Mouse (Mus musculus) forebrain, embryonic 16.5 days (tissue): ENCODE measurements around the gene Preb. TPM values are rescaled to one million over a fixed set of nuclear protein-coding genes. Genes with fewer than 3 reads are reported as not detected.

Experiments
- ATAC-seq: fragments of 200-750 bp; cut with Nextera tagmentation; 2 replicates; pipeline ENCODE4 v1.8.0; 2017; ENCODE audit warnings: mild to moderate bottlenecking, moderate library complexity
- H3K27ac ChIP-seq: fragments of 300-500 bp; sonication (generic); 2 replicates; pipeline ENCODE4 v1.5.1; 2014; ENCODE audit warnings: low read length, control low read depth
- H3K27me3 ChIP-seq: fragments of 300-500 bp; sonication (generic); replicated peaks from 2 replicates; pipeline ENCODE4 v1.6.1; 2014; ENCODE audit warnings: low read length; ENCODE audit not compliant: control insufficient read depth, insufficient read depth
- H3K36me3 ChIP-seq: fragments of 300-500 bp; sonication (generic); 2 replicates; pipeline ENCODE4 v1.6.1; 2014; ENCODE audit not compliant: control insufficient read depth, insufficient read depth
- H3K4me1 ChIP-seq: fragments of 300-500 bp; sonication (generic); replicated peaks from 2 replicates; pipeline ENCODE4 v1.6.1; 2014; ENCODE audit warnings: low read length; ENCODE audit not compliant: control insufficient read depth, insufficient read depth
- H3K4me2 ChIP-seq: fragments of 300-500 bp; sonication (generic); 2 replicates; pipeline ENCODE4 v1.6.1; 2014; ENCODE audit warnings: mild to moderate bottlenecking, low read length, control low read depth
- H3K4me3 ChIP-seq: fragments of 300-500 bp; sonication (generic); replicated peaks from 2 replicates; pipeline ENCODE4 v1.5.1; 2014; ENCODE audit warnings: mild to moderate bottlenecking, low read length, control low read depth
- H3K9ac ChIP-seq: fragments of 300-500 bp; sonication (generic); replicated peaks from 2 replicates; pipeline ENCODE4 v1.6.1; 2014; ENCODE audit warnings: low read depth, low read length, control low read depth
- H3K9me3 ChIP-seq: fragments of 300-500 bp; sonication (generic); 2 replicates; pipeline ENCODE4 v1.6.1; 2016; ENCODE audit warnings: low read length; ENCODE audit not compliant: control insufficient read depth
- WGBS: fragments of 180-500 bp; shearing (Covaris S2); extraction: QIAGEN DNeasy Blood & Tissue Kit; methylation state at CpG from one replicate; pipeline ENCODE4 v1.1.7; 2014; 5-methylcytosine and 5-hydroxymethylcytosine counted together
- polyA plus RNA-seq: library from polyadenylated mRNA; unstranded; fragments of >200 nt; fragmentation: Nextera tagmentation; extraction: Ambion mirVana; gene quantifications from 2 replicates; pipeline ENCODE4 v1.2.1, GENCODE M21; 2015

The Preb gene
- polyA plus RNA-seq, 1 experiment from 2014 or later = 135 TPM

DNA sequence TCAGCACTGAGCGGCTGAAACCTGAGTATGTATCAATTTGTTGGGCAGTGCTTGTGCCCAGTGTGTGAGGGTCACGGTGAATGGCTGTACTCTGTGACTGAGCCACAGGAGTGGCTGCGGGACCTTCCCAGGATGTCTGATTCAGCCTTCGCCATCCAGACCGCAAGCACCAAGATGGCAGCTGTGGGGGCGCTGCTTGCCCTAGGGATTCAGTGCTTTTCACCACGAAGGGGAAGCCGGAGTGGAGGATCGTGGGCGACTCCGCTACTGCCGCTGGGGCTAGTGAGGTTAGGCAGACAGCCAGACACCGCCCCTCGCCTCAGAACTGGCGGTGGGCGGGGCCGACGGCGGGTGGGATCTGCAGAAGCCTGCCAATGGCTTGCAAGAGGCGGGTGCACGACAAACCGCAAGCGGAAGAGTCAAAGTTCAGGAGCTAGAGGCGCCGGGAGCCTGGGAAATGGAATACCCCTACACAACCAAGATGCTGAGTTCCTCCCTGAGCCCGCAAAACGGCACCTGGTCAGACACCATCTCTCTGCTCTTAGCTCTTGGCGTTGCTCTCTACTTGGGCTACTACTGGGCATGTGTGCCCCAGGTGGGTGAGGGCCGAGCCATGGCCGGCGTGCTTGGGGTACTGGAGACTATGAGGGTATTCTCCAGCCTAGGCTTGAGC lies 10.4 kb downstream of the Preb start:
- peak overlapping the region; percentile 52 for H3K4me3 ChIP-seq
- peak overlapping the region; percentile 78 for H3K4me2 ChIP-seq
- no peaks in the 10 kb centered on the region for H3K27me3 ChIP-seq
- peaks cover 15% of the 10 kb centered on the region for H3K4me1 ChIP-seq
- peaks cover 16% of the 10 kb centered on the region for H3K36me3 ChIP-seq
- H3K9ac ChIP-seq = peak overlapping the region; percentile 58
- under 1% methylated on average over 31 of the region's 31 CpGs for WGBS
- ATAC-seq = peak; percentile 84
- H3K9me3 ChIP-seq = no peaks in the 10 kb centered on the region
- H3K27ac ChIP-seq = peak overlapping the region; percentile 34; the same call in 1 of the 2 replicates

DNA sequence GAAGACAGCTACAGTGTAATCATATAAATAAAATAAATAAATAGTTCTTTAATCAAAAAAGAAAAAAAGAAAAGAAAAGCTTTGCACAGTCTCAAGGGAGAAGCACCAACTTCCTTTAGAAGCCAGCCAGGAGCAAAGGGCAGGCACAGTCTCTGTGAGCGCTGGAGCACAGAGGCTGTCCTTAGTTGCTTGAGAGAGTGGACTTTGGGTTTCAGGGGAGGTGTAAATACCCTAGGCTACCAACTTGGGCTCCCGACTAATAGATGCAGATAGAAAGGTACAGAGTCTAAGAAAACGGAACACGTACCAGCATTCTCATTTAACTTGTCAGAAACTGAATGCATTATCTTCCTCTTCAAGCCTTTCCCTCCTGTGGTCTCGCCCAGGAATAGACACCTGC lies 11.5 kb downstream of the Preb start:
- H3K4me3 ChIP-seq = no peak overlapping the region
- WGBS = 76% methylated on average over 5 of the region's 5 CpGs
- H3K4me1 ChIP-seq = peaks cover 15% of the 10 kb centered on the region
- peaks cover 4% of the 10 kb centered on the region; the same call in 1 of the 2 replicates for H3K36me3 ChIP-seq
- no peak overlapping the region for H3K27ac ChIP-seq
- no peak overlapping the region for H3K9ac ChIP-seq
- no peak overlapping the region for H3K4me2 ChIP-seq
- H3K9me3 ChIP-seq = no peaks in the 10 kb centered on the region
- no peak for ATAC-seq
- H3K27me3 ChIP-seq = no peaks in the 10 kb centered on the region

DNA sequence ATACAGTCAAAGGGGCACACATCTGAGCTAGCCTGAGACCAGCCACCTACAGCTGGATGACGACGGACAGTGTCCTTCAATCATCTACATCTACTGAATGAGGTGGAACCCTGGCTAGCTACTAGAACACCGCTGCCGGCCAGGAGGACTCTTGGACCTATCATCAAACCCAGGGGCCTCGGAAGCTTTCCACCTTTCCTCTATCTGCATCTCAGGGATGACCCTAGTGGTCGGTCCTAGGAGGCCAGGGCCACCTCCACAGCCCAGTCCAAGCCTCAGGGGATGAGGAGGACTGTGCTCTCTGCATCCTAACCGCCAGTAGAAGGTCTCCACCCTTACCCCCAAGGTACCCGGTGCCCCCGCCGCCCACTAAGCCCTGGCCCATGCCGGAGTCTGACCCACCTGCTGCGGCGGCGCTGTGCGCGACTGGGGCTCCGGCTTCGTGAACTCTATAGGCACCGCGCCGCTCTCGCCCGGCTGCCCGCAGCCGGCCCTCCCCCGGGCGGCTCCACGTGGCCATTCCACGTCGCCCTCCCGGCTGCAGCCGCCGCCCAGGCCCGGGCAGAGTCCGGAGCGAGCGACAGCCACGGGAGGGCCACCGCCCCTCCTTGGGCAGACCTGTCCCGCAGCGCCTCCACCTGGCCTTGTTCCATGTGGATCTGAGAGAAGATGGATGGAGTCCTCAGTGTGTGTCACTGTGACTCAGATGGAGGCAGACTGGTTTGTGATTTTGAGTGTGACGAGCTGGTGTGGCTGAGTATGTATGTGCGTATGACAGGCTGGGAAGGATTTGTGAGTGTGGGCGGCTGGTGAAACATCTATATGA lies 15.0 kb downstream of the Preb start, which contains the start of gene Cgref1:
Cgref1 (minus strand) TSS at position 636 of the 826 bp plus-strand sequence.
- Histone ChIP-seq H3K4me3 (peak within 1 kb of the TSS; percentile 51), H3K27ac (no peak within 1 kb of the TSS), H3K27me3 (no peaks in the 10 kb centered on the region), H3K9me3 (no peaks in the 10 kb centered on the region), H3K9ac (peak within 1 kb of the TSS; percentile 67), H3K4me1 (peaks cover 11% of the 10 kb centered on the region), H3K36me3 (no peaks in the 10 kb centered on the region), H3K4me2 (peak within 1 kb of the TSS; percentile 70)
- 4% methylated on average over 42 of the region's 44 CpGs for WGBS
- peak; percentile 61 for ATAC-seq

DNA sequence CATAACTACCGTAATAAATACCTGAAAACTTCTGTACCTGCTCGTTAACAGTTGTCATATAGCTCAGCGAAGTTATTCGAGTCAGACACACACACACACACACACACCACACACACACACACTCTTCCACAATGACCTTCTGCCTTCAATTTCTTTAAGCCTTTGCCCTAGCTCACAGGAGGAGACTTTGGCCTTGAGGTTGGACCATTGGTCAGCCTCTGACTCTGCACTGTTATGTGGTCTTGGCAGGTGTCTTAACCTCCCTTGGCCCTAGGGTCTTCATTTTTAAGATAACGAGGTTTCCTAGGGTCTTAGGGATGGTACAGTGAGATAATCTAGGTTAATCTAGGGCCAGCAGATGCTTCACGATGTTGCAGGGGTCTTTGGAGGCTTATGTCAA lies 15.8 kb downstream of the Preb start:
- 84% methylated on average over 6 of the region's 6 CpGs for WGBS
- no peaks in the 10 kb centered on the region for H3K36me3 ChIP-seq
- no peaks in the 10 kb centered on the region for H3K27me3 ChIP-seq
- 0 out of 2 replicates have a peak overlapping the region, but pooled peaks have one; percentile 70 for H3K4me2 ChIP-seq
- no peak for ATAC-seq
- no peaks in the 10 kb centered on the region for H3K9me3 ChIP-seq
- H3K27ac ChIP-seq = no peak overlapping the region
- peaks cover 6% of the 10 kb centered on the region; the same call in 1 of the 2 replicates for H3K4me1 ChIP-seq
- no peak overlapping the region for H3K9ac ChIP-seq
- H3K4me3 ChIP-seq = no peak overlapping the region

DNA sequence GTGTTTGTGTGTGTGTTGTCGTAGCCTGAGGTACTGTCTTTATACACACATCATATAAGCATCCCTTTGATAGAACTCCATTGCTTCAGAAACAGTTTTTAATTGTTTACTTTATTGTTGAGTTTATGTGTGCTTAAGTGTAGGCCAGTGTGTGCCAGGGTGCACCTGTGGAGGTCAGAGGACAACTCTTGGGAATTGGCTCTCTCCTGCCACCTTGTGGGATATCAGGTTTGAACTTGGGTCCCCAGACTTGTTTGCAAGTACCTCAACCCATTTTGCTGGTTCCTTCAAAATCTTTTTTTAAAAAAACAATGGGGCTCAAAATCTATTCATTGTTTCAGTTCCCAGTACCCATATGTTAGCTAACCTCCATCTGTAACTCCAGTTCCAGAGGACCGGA lies 17.2 kb downstream of the Preb start:
- Histone ChIP-seq H3K27ac (no peak overlapping the region), H3K9me3 (no peaks in the 10 kb centered on the region), H3K4me2 (no peak overlapping the region), H3K27me3 (no peaks in the 10 kb centered on the region), H3K4me1 (0 out of 2 replicates have a peak, but pooled peaks cover 5% of the 10 kb centered on the region), H3K4me3 (no peak overlapping the region), H3K36me3 (no peaks in the 10 kb centered on the region), H3K9ac (no peak overlapping the region)
- 94% methylated on average over 2 of the region's 2 CpGs for WGBS
- no peak for ATAC-seq

DNA sequence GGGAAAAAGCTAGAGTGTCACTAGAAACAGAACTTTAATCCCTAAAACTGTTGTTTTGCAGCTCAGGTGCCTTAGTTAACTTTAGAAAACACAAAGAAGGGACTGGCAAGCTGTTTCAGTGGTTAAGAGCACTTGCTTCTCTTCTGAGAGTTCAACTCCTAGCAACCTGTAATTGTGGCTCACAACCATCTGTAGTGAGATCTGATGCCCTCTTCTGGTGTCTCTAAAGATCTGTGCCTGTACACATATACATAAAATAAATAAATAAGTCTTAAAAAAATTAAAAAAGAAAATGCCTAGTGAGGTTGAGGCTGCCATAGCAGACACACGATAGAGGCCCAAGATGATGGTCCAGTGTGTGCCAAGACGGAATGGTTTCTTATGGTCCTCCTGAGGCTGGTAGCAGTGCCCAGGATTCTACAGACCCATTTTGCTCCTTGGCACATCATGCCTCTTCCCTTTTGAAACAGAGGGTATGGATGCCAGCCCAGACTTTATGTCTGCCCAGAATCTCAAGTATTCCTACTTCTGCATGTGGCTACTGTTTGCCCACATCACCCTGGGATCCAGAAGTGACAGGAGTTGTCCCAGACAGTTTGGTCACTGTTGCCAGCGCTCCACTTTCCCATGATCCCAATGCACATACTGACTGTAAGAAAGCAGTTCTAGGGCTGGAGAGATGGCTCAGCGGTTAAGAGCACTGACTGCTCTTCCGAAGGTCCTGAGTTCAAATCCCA lies 25.3 kb downstream of the Preb start:
- ATAC-seq = no peak
- H3K4me1 ChIP-seq = no peaks in the 10 kb centered on the region
- WGBS = 93% methylated on average over 5 of the region's 5 CpGs
- H3K4me3 ChIP-seq = no peak overlapping the region
- H3K27ac ChIP-seq = no peak overlapping the region
- no peaks in the 10 kb centered on the region for H3K36me3 ChIP-seq
- no peak overlapping the region for H3K4me2 ChIP-seq
- no peaks in the 10 kb centered on the region for H3K9me3 ChIP-seq
- no peak overlapping the region for H3K9ac ChIP-seq
- H3K27me3 ChIP-seq = no peaks in the 10 kb centered on the region

DNA sequence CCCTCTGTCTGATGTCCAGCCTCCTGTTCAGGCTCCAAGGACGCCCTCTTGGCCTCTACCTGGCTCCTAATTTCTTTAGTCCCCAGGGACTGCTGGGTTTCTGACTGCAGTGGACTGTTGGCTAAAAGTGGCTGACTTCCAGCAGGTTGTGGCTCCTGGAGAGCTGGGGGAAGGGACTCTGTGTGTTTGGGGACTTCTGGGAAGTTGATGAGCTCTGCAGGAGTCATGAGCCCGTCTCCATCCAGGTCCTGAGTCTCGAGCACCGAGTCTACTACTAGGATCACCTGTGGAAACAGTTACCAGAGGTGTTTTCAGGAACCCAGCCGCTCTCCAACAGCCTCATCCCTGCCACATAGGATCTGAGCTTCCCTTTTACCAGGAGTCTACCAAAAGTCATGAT lies 26.5 kb downstream of the Preb start:
- Histone ChIP-seq H3K36me3 (no peaks in the 10 kb centered on the region), H3K9me3 (no peaks in the 10 kb centered on the region), H3K4me1 (no peaks in the 10 kb centered on the region), H3K27ac (no peak overlapping the region), H3K4me3 (no peak overlapping the region), H3K27me3 (no peaks in the 10 kb centered on the region), H3K4me2 (no peak overlapping the region), H3K9ac (no peak overlapping the region)
- ATAC-seq = no peak
- WGBS = 78% methylated on average over 5 of the region's 5 CpGs

DNA sequence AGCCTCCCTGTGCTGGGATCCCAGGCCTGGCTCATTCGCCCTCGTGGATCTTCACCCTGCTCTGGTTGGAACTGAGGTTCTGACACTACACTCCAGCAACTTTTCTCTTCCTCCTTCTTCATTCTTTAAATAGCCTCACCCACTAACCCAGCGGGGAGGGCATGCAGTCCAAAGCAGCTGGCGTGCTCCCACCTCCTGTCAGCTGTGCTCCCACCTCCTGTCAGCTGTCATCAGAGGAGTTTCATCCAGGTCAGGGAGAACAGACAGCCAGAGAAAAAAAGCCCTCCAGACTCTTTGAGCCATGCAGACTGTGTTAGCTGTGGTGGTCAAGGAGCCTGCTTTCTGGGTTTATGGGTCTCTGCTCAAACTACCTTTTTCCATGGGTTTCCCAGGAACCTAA lies 28.8 kb downstream of the Preb start:
- no peak for ATAC-seq

DNA sequence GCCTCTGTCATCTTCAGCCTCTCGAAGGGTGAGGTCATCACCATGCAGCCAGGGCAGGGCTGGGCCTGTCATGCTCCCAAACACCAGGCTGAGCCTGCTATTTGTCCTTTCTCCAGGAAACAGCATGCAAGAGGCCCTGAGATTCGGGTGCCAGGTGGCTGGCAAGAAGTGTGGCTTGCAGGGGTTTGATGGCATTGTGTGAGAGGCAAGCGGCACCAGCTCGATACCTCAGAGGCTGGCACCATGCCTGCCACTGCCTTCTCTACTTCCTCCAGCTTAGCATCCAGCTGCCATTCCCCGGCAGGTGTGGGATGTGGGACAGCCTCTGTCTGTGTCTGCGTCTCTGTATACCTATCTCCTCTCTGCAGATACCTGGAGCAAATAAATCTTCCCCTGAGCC lies 29.3 kb downstream of the Preb start:
- H3K36me3 ChIP-seq = no peaks in the 10 kb centered on the region
- no peaks in the 10 kb centered on the region for H3K27me3 ChIP-seq
- H3K4me3 ChIP-seq = no peak overlapping the region
- H3K9ac ChIP-seq = no peak overlapping the region
- no peaks in the 10 kb centered on the region for H3K4me1 ChIP-seq
- WGBS = 72% methylated on average over 6 of the region's 6 CpGs
- no peak overlapping the region for H3K27ac ChIP-seq
- no peak overlapping the region for H3K4me2 ChIP-seq
- no peaks in the 10 kb centered on the region for H3K9me3 ChIP-seq
- ATAC-seq = no peak

More for the DNA sequence above, 28.8 kb downstream of the Preb start:
- no peaks in the 10 kb centered on the region for H3K9me3 ChIP-seq
- 84% methylated on average over 4 of the region's 4 CpGs for WGBS
- no peak overlapping the region for H3K4me2 ChIP-seq
- no peaks in the 10 kb centered on the region for H3K27me3 ChIP-seq
- no peak overlapping the region for H3K4me3 ChIP-seq
- no peaks in the 10 kb centered on the region for H3K4me1 ChIP-seq
- H3K36me3 ChIP-seq = no peaks in the 10 kb centered on the region
- H3K27ac ChIP-seq = no peak overlapping the region
- no peak overlapping the region for H3K9ac ChIP-seq
